Mouse (Mus musculus): ENCODE results near the gene Zfp609.
A peak's percentile ranks its signal among the peaks of the same experiment; 100 is the strongest.
"Not testable (repeated sequence)": the region's sequence is repeated elsewhere in the genome, so short reads cannot be mapped to it uniquely, and the experiment has no call there.

Gene Zfp609

GRCm38 (mm10) chr9:65676358-65677118 lies 150.8 kb downstream of the Zfp609 start:
- peak; percentile 96 to 98 for DNase-seq (ENCODE audit: low spot score in 2 of 2)

- no peak for DNase-seq (ENCODE audit: low spot score in 2 of 2)
Observed at GRCm38 (mm10) chr9:65675461-65676357, 151.7 kb downstream of the Zfp609 start.

GRCm38 (mm10) chr9:65672996-65673395 lies 154.4 kb downstream of the Zfp609 start:
- DNase-seq (ENCODE audit: low spot score in 2 of 2) = no peak

- DNase-seq (ENCODE audit: low spot score in 2 of 2) = peak in 1 of 2 experiments; percentile 18
Observed at GRCm38 (mm10) chr9:65671431-65671931, 155.9 kb downstream of the Zfp609 start.

GRCm38 (mm10) chr9:65667701-65668100 lies 159.7 kb downstream of the Zfp609 start, which contains the start of gene Oaz2:
Gene Oaz2 (plus strand): TSS chr9:65668001.
- DNase-seq (ENCODE audit: low spot score in 2 of 2) = no peak

- peak; percentile 56 to 80 for DNase-seq (ENCODE audit: low spot score in 2 of 2)
Observed at GRCm38 (mm10) chr9:65666042-65666441, 161.3 kb downstream of the Zfp609 start.

- peak; percentile 39 to 73 for DNase-seq (ENCODE audit: low spot score in 2 of 2)
Observed at GRCm38 (mm10) chr9:65664163-65664562, 163.2 kb downstream of the Zfp609 start.

- DNase-seq (ENCODE audit: low spot score in 2 of 2) = no peak
Observed at GRCm38 (mm10) chr9:65661493-65661892, 165.9 kb downstream of the Zfp609 start.

- DNase-seq (ENCODE audit: low spot score in 2 of 2) = no peak
Observed at GRCm38 (mm10) chr9:65661029-65661428, 166.3 kb downstream of the Zfp609 start.

- DNase-seq (ENCODE audit: low spot score in 2 of 2) = no peak
Observed at GRCm38 (mm10) chr9:65657218-65657617, 170.1 kb downstream of the Zfp609 start.

GRCm38 (mm10) chr9:65655540-65655939 lies 171.8 kb downstream of the Zfp609 start:
- DNase-seq (ENCODE audit: low spot score in 2 of 2) = no peak

- no peak for DNase-seq (ENCODE audit: low spot score in 2 of 2)
Observed at GRCm38 (mm10) chr9:65654700-65655237, 172.6 kb downstream of the Zfp609 start.

- DNase-seq (ENCODE audit: low spot score in 2 of 2) = no peak
Observed at GRCm38 (mm10) chr9:65653741-65654140, 173.6 kb downstream of the Zfp609 start.

GRCm38 (mm10) chr9:65651957-65652356 lies 175.4 kb downstream of the Zfp609 start:
- DNase-seq (ENCODE audit: low spot score in 2 of 2) = not testable (repeated sequence)

GRCm38 (mm10) chr9:65649997-65650396 lies 177.4 kb downstream of the Zfp609 start:
- DNase-seq (ENCODE audit: low spot score in 2 of 2) = no peak

- no peak for DNase-seq (ENCODE audit: low spot score in 2 of 2)
Observed at GRCm38 (mm10) chr9:65648730-65649129, 178.6 kb downstream of the Zfp609 start.

GRCm38 (mm10) chr9:65646782-65647181 lies 180.6 kb downstream of the Zfp609 start:
- no peak for DNase-seq (ENCODE audit: low spot score in 2 of 2)

- DNase-seq (ENCODE audit: low spot score in 2 of 2) = no peak
Observed at GRCm38 (mm10) chr9:65645984-65646383, 181.4 kb downstream of the Zfp609 start.

GRCm38 (mm10) chr9:65644960-65645359 lies 182.4 kb downstream of the Zfp609 start:
- DNase-seq (ENCODE audit: low spot score in 2 of 2) = no peak

- no peak for DNase-seq (ENCODE audit: low spot score in 2 of 2)
Observed at GRCm38 (mm10) chr9:65642546-65642945, 184.8 kb downstream of the Zfp609 start.

All from spleen, postnatal 4 days (tissue).